16 mouse cellular contexts compared by ENCODE assay signal in genomic region chr5:144928856-144929713, GRCm38 (mm10). TPM values are rescaled to one million over a fixed set of nuclear protein-coding genes. Genes with fewer than 3 reads are reported as not detected.
A peak's percentile ranks its signal among the peaks of the same experiment; 100 is the strongest.
DNase-seq lines count a peak whose midpoint lies in the region; ATAC-seq lines count a peak whose summit lies in the region.
"Had no signal": no experiment of that assay in that cellular context is flagged by ENCODE, and none has a peak within 500 bp of the region (broad histone marks: within the 10 kb centered on the region; RNA-seq: fewer than 3 reads in every experiment).

No protein-coding gene starts in this region.

- intact Hi-C loops in heart, postnatal 25 days (cut with DNase I): loop anchor here (5.0 kb wide), 1 partner anchor 33 kb away; no protein-coding TSS in a partner anchor
- intact Hi-C loops in left cerebral cortex, postnatal 4 days (cut with DNase I): no loop called here

- no peak overlapping the region for H3K4me2 ChIP-seq in neural tube, embryonic 15.5 days
- H3K4me2 ChIP-seq: midbrain, embryonic 11.5 days had no signal

- no peaks in the 10 kb centered on the region for H3K36me3 ChIP-seq in neural tube, embryonic 15.5 days
- H3K36me3 ChIP-seq: G1E had no signal

- WGBS in neural tube, embryonic 15.5 days: 65% methylated on average over 11 of the region's 11 CpGs

- ATAC-seq in neural tube, embryonic 15.5 days (ENCODE audit: low FRiP score): 0 out of 2 replicates have a peak, but pooled peaks have one; percentile 21
- no peak for ATAC-seq in erythroblast, adult 5-6 weeks (replicated peaks; ENCODE audit: low FRiP score, poor library complexity, severe bottlenecking)

- H3K4me3 ChIP-seq in neural tube, embryonic 15.5 days (replicated peaks): no peak overlapping the region
- H3K4me3 ChIP-seq: erythroblast, embryonic 14.5 days had no signal

- no peak overlapping the region for H3K9ac ChIP-seq in neural tube, embryonic 15.5 days (replicated peaks)
- H3K9ac ChIP-seq: liver, embryonic 14.5 days had no signal

- peak; percentile 55 for DNase-seq in adrenal gland, postnatal 10 days
- DNase-seq in adrenal gland, adult 18-20 months (ENCODE audit: low spot score in 2 of 2): no peak
- DNase-seq in neural tube, embryonic 10.5 days (ENCODE audit: extremely low spot score, low spot score): no peak
- peak; percentile 41 for DNase-seq in heart, postnatal 25 days (ENCODE audit: low spot score)
- DNase-seq in right cerebral cortex, postnatal 25 days: no peak
- no peak for DNase-seq in left cerebral cortex, postnatal 4 days
- DNase-seq: adrenal gland, adult 2 months; cerebellum, adult 9-11 months; layer of hippocampus, adult 9-11 months; thymus, postnatal 25 days had no signal

- H3K9me3 ChIP-seq in neural tube, embryonic 15.5 days (replicated peaks): no peaks in the 10 kb centered on the region
- H3K9me3 ChIP-seq: G1E had no signal

- H3K4me1 ChIP-seq in neural tube, embryonic 15.5 days: peaks cover 28% of the 10 kb centered on the region

- no peaks in the 10 kb centered on the region for H3K27me3 ChIP-seq in neural tube, embryonic 15.5 days (replicated peaks)

- H3K27ac ChIP-seq in neural tube, embryonic 15.5 days (replicated peaks): no peak overlapping the region; the same call in 1 of the 2 replicates
- H3K27ac ChIP-seq: liver, embryonic 14.5 days had no signal

RNA-seq across cellular contexts. Expression of gene Smurf1, which starts 36.6 kb away (rescaled TPM):
- total RNA-seq in adrenal gland, postnatal 10 days (2021): 10 to 100 TPM; 20.6 to 23.4 TPM
- total RNA-seq in adrenal gland, adult 18-20 months (2021): 10 to 100 TPM; 18.3 to 18.4 TPM
- polyA plus RNA-seq in neural tube, embryonic 15.5 days (2015; fragmentation: Nextera tagmentation; extraction: Ambion mirVana): 22.4 and 23.7 TPM in 2 replicates
- 10 to 100 TPM; 21.9 to 27.6 TPM for total RNA-seq in heart, postnatal 25 days (2021)
- total RNA-seq in erythroblast, adult 5-6 weeks (2015; ENCODE audit: low replicate concordance): 1.5 TPM in 2 replicates
- 1.1 and 2.1 TPM in 2 replicates for total RNA-seq in erythroblast, adult 5-6 weeks (2017; ENCODE audit: low replicate concordance)
- total RNA-seq in left cerebral cortex, postnatal 4 days (2021): 10 to 100 TPM; 59.3 to 60.2 TPM

Comparison
In these comparisons a context has a peak if more than half of its experiments do, and no peak if none do; other contexts are left out.
1. DNase-seq: peak in adrenal gland, postnatal 10 days (single experiment) and heart, postnatal 25 days (single experiment); none in adrenal gland, adult 18-20 months (0 of 2), neural tube, embryonic 10.5 days (single experiment), right cerebral cortex, postnatal 25 days (single experiment) and left cerebral cortex, postnatal 4 days (single experiment).
2. RNA of gene Smurf1, which starts 36.6 kb away (total RNA-seq): 59.3 to 60.2 TPM in left cerebral cortex, postnatal 4 days, 21.9 to 27.6 TPM in heart, postnatal 25 days, 20.6 to 23.4 TPM in adrenal gland, postnatal 10 days and 18.3 to 18.4 TPM in adrenal gland, adult 18-20 months; 1.1 to 2.1 TPM in erythroblast, adult 5-6 weeks; every median in the first group is over 4 times any median in the second.